Comparison of ENCODE assay signal across 8 mouse cellular contexts in genomic region chr11:82763742-82764437, GRCm38 (mm10). TPM values are rescaled to one million over a fixed set of nuclear protein-coding genes. Genes with fewer than 3 reads are reported as not detected.
DNase-seq lines count a peak whose midpoint lies in the region; TF ChIP-seq lines count a peak whose summit lies in the region.

Cct6b (minus strand) TSS chr11:82764321.
Zfp830 (plus strand) TSS chr11:82764345.

- H3K4me3 ChIP-seq in left cerebral cortex, adult 2 months, result peak within 1 kb of the TSS; percentile 74
- H3K4me3 ChIP-seq in macrophage (ENCODE audit: inconsistent target), result peak within 1 kb of the TSS; percentile 99

- peaks cover 29% of the 10 kb centered on the region for H3K79me2 ChIP-seq in macrophage (ENCODE audit: inconsistent target)

- intact Hi-C loops in left cerebral cortex, adult 2 months (cut with DNase I), result loop anchor here (1.0 to 10.0 kb wide), 5 partner anchors 17 to 527 kb away; partner anchors contain the start of genes Fndc8, Lig3 and Rad51d

- 0% methylated on average over 37 of the region's 44 CpGs for WGBS in macrophage (ENCODE audit: missing documents)

- peak; percentile 94 to 98 for DNase-seq in adrenal gland, adult (ENCODE audit: inconsistent age in 2 of 2, low spot score in 1 of 2)
- peak; percentile 99 for DNase-seq in embryo, embryonic 10 days (ENCODE audit: low spot score)
- DNase-seq in gastrocnemius, adult 8-10 months (ENCODE audit: low spot score in 2 of 2), result peak; percentile 82 to 88
- DNase-seq in hindlimb bud, embryonic 11.5 days (ENCODE audit: extremely low spot score, low read depth, low spot score), result peak; percentile 81
- DNase-seq in left cerebral cortex, adult 2 months (ENCODE audit: extremely low spot score in 1 of 2, low spot score in 2 of 2), result peak; percentile 91 to 92
- DNase-seq in retina, postnatal 7 days (ENCODE audit: low read depth, low spot score), result peak; percentile 92
- peak; percentile 75 for DNase-seq in urinary bladder, postnatal 10 days (ENCODE audit: low spot score)

- no peaks in the 10 kb centered on the region for H3K36me3 ChIP-seq in macrophage (ENCODE audit: inconsistent target)

- peak within 1 kb of the TSS; percentile 83 for H3K27ac ChIP-seq in left cerebral cortex, adult 2 months
- H3K27ac ChIP-seq in macrophage, result peak within 1 kb of the TSS; percentile 81

- no peak; the same call in 1 of the 2 replicates for TF ChIP-seq CTCF in left cerebral cortex, adult 2 months (IDR thresholded peaks at IDR 0.05)

RNA-seq across cellular contexts. Expression of gene Cct6b, which starts in this region (rescaled TPM):
- total RNA-seq in gastrocnemius, adult 8-10 months (2022), result under 1 TPM in 3 of 4 experiments, not detected in 1; 0.22 to 0.34 (median 0.32) TPM
- not detected for total RNA-seq in left cerebral cortex, adult 2 months (2021)
- total RNA-seq in macrophage (2018; cell fraction: chromatin; rRNA removed), result 1 to 10 TPM in 3 of 26 experiments, under 1 TPM in 14, not detected in 9; 0.44 to 1.5 (median 0.65) TPM
- total RNA-seq in macrophage (2018; cell fraction: cytosol; rRNA removed), result under 1 TPM in 21 of 26 experiments, not detected in 5; 0.05 to 0.31 (median 0.12) TPM
- total RNA-seq in macrophage (2018; cell fraction: nucleus; rRNA removed), result 1 to 10 TPM in 1 of 26 experiments, under 1 TPM in 13, not detected in 12; 0.30 to 1.1 (median 0.44) TPM
- polyA plus RNA-seq in macrophage (2018), result 0.10 to 0.12 TPM in 2 of 3 replicates, not detected in the other

RNA-seq across cellular contexts. Expression of gene Zfp830, which starts in this region (rescaled TPM):
- total RNA-seq in gastrocnemius, adult 8-10 months (2022), result 10 to 100 TPM; 12.0 to 14.7 (median 13.7) TPM
- total RNA-seq in left cerebral cortex, adult 2 months (2021), result 10 to 100 TPM; 14.8 to 15.2 TPM
- total RNA-seq in macrophage (2018; cell fraction: chromatin; rRNA removed), result 10 to 100 TPM in 24 of 26 experiments, 1 to 10 TPM in 2; 9.0 to 54.9 (median 22.2) TPM
- 10 to 100 TPM; 10.2 to 28.1 (median 18.4) TPM for total RNA-seq in macrophage (2018; cell fraction: cytosol; rRNA removed)
- 10 to 100 TPM; 14.2 to 52.6 (median 24.2) TPM for total RNA-seq in macrophage (2018; cell fraction: nucleus; rRNA removed)
- polyA plus RNA-seq in macrophage (2018), result 17.4 to 31.8 TPM (median 19.8 TPM) in 3 replicates

Comparison
In these comparisons a context has a peak if more than half of its experiments do, and no peak if none do; other contexts are left out.
1. Peak in every context shown above with its lines: DNase-seq, H3K4me3 ChIP-seq and H3K27ac ChIP-seq.